Mouse (Mus musculus) olfactory bulb, adult 2 months (tissue): ENCODE measurements at regions not wholly inside any gene's neighbourhood (a gene's known extent, or its start where the extent isn't known, plus 50 kb on each side); places are given as distances from the start of the nearest gene placed in this dataset.

Source experiments
- CTCF ChIP-seq: fragments of 200-500 bp; IDR thresholded peaks from 2 replicates; pipeline ENCODE4 v1.5.1; 2012; ENCODE audit warnings: low read depth, mild to moderate bottlenecking, low read length, moderate library complexity; ENCODE audit not compliant: insufficient read depth
- POLR2A ChIP-seq: fragments of 200-500 bp; IDR thresholded peaks from 2 replicates; pipeline ENCODE4 v1.6.1; 2012; ENCODE audit warnings: mild to moderate bottlenecking, low read depth, low read length, moderate library complexity; ENCODE audit not compliant: insufficient read depth

DNA sequence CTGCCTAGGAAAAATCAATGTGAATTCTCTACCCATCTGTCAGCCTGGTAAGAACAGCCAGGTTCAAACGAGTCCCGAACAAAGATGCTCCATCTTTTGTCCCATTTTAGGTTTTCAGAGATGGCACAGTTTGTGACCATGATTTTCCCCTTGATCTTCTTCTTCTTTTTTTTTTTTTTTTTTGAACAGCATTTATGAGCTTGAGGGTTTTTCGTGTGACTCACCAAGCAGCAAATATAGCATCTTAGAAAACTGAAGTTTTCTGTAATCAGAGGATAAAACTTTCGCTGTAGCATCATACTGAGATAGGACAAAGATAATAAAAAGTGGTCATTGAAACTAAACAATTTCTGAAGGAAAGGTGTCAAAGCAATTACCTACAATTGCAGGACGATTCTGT, 412.6 kb upstream of the Atp2b1 start:
- TF ChIP-seq CTCF (no peak), POLR2A (no peak)
